Mouse (Mus musculus) CH12.LX (cell line): ENCODE measurements around the gene Csdc2.

Source experiments
- CTCF ChIP-seq, 2 experiments: IDR thresholded peaks in 1 of 2; conservative IDR thresholded peaks in 1 of 2; 2 replicates each; pipeline ENCODE4 v1.5.1; 2011 to 2012; ENCODE audit warnings: low read depth in 2 of 2, low read length in 2 of 2, improper control_type of control experiment in 1 of 2, inconsistent platforms in 1 of 2, mild to moderate bottlenecking in 1 of 2, moderate library complexity in 1 of 2
- MAFK ChIP-seq: IDR thresholded peaks from 2 replicates; pipeline ENCODE4 v1.6.1; 2011; ENCODE audit warnings: low read length, improper control_type of control experiment; ENCODE audit not compliant: insufficient replicate concordance
- MXI1 ChIP-seq: IDR thresholded peaks from 2 replicates; pipeline ENCODE4 v1.6.1; 2011; ENCODE audit warnings: mild to moderate bottlenecking, low read depth, low read length, improper control_type of control experiment
- POLR2A ChIP-seq: IDR thresholded peaks from 2 replicates; pipeline ENCODE4 v1.6.1; 2011; ENCODE audit warnings: low read depth, mild to moderate bottlenecking, improper control_type of control experiment, low read length
- ZNF384 ChIP-seq: IDR thresholded peaks from 2 replicates; pipeline ENCODE4 v1.6.1; 2012; ENCODE audit warnings: low read depth, low read length, improper control_type of control experiment, inconsistent platforms

GRCm38 (mm10) chr15:81920546-81921217 lies 15.9 kb upstream of the Csdc2 start:
- no peak for TF ChIP-seq ZNF384
- no peak for TF ChIP-seq CTCF (conservative IDR thresholded peaks at IDR 0.05 in 1 of 2, IDR thresholded peaks at IDR 0.05 in 1 of 2; ENCODE audit: low read depth in 2 of 2, low read length in 2 of 2)
- no peak for TF ChIP-seq POLR2A
- TF ChIP-seq MXI1, result no peak
- TF ChIP-seq MAFK, result no peak
